Mouse (Mus musculus) urinary bladder, adult 18-20 months (tissue): ENCODE measurements around the gene Mxd3.

Source experiments
- DNase-seq, 2 experiments: peaks; one replicate each; pipeline ENCODE4 v3.0.0; 2022; ENCODE audit warnings: low spot score in 2 of 2, mixed read lengths in 2 of 2

Gene Mxd3

GRCm38 (mm10) chr13:55329683-55330566 is at the start of gene Mxd3:
Gene Mxd3, minus strand, starts transcription at chr13:55329823.
- peak; percentile 55 to 85 for DNase-seq

DNA sequence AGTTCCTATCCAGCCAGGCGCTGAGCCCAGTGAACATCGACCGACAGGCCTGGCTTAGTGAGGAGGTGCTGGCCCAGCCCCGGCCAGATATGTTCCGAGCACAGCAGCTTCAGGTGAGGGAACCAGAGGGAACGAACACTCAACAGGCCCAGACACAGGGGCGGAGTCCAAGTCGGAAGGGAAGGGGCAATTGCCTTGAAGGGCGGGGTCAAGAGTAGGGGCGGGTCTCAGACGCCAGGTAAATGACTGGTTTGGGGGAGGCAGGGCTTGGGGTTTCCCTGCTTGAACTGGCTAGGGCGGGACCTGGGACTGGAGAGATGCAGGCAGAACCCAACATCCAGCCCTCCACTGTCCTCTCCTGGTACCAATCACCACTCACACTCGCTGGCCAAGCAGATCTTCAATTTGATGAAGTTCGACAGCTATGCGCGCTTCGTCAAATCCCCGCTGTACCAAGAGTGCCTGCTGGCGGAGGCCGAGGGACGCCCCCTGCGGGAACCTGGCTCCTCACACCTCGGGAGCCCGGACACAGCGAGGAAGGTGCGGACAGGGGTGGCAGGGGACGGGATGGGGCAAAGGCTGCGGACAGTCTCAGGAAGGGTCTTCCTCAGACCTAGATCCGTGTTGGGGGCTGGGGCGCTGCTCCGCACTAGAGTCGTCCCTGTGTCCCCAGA is 49.4 kb upstream of the Mxd3 start:
- no peak for DNase-seq

- no peak for DNase-seq
Measured at GRCm38 (mm10) chr13:55375877-55376276, 46.3 kb upstream of the Mxd3 start.

DNA sequence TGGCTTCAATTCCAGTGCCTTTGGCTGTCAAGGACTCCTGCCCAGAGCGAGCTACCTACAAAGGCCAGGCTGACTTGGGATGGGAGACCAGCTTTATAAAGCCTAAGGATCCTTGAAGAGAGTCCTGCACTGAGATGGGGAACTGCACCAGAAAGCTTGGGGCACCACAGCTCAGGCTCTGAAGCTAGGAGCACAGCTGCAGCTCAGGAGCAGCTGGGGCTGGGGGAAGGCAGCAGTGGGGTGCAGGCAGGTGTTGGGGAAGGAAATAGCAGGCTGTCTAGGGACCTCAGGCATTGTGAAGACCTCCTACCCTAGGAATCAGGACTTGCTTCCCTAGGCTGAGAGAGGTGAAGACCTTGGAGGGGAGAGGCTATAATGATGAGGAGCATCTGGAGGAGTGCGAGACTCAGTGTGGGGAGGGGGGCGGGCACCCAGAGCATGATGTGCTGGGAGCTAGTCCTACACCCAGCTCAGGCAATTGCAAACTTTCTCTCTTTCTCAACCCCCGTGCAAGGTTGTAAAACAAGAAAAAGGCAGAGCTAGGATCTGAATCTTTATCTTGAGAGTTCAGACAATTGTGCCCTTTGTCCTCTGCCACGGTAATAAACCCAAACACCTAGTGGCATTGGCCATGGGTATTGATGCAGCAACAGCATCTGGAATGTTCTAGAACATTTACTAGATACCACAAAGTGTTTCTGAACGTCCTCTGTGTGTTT is 44.7 kb upstream of the Mxd3 start:
- no peak for DNase-seq

GRCm38 (mm10) chr13:55371740-55372139 is 42.1 kb upstream of the Mxd3 start:
- no peak for DNase-seq

- no peak for DNase-seq
Measured at GRCm38 (mm10) chr13:55371007-55371681, 41.5 kb upstream of the Mxd3 start.

DNA sequence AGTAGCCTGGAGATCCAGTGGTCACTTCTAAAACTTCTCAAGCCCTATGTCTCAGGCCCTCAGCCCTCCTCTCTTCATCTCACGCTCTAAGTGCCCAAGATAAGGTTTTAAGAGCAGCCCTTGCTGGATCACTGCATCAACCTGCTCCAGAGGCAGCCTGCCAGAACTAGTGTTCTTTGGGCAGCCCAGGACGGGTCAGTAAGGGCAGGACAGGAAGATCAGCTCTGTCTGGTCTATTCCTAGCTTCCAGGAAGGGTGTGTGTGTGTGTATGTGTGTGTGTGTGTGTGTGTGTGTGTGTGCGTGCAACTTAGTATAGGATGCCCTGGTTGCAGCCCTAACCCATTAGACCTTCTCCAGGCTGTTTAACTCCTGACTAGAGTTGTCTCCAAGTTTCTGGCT is 40.6 kb upstream of the Mxd3 start:
- no peak for DNase-seq

DNA sequence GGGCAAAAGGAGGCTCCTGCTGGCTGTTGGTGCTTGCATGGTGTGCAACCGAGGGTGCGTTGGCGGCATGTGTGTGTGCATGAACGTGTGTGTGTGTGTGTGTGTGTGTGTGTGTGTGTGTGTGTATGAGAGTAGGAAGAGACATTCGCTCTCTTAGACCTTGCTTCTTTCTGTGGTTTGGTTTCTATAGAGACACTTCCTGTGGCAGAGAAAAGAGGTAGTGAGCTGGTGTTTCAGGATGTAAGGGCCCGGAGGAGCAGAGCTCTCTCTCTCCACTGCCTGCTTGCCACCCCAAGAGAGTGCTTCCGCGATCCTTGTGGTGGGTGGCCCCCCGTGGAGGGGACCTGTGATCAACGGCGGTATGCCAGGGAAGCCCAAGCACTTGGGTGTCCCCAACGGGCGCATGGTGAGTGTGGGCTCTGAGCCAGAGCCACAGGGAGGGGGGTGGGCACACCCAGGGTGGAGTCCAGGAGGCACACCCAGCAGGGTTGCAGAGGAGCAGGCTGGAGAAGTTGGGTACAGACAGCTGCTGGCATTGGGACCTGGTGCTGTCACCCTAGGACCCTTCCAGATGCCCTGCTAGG is 40.0 kb upstream of the Mxd3 start, which contains the start of gene Rgs14:
TSS of gene Rgs14 (plus strand) at position 202 of the 584 bp plus-strand sequence.
- no peak for DNase-seq

GRCm38 (mm10) chr13:55368401-55368800 is 38.8 kb upstream of the Mxd3 start:
- no peak for DNase-seq

DNA sequence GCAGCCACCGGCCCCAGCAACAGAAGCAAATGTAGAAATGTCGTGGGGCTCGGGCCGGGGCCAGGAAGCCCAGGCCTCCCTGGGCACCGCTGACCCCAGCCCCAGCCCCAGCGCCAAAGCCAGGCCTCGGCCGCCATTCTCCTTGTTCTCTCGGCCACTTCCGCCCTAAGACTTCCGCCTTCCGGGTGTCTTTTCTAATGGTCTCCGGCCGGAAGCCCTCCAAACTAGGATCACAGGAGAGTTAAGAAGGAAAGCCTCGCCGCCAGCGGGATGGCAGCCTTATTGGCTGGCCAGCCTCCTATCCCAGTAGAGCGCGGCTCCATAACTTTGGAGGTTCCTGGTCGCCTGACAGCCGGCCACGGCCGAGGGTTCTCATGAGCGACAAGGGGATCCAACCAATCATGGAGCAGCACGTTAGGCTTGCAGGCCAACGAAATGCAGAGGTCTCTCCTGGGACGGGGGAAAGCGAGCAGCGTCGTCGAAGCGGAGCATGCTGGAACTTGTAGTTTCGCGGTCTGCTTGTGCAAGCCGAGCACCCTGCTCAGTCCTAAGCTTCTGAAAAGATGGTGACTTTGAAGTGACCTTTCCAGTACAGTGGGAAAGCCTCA is 32.9 kb upstream of the Mxd3 start, which contains the start of gene Lman2:
TSS of gene Lman2 (minus strand) at position 331 of the 608 bp plus-strand sequence.
- peak; percentile 90 to 97 for DNase-seq

GRCm38 (mm10) chr13:55361974-55362452 is 32.4 kb upstream of the Mxd3 start:
- no peak for DNase-seq

DNA sequence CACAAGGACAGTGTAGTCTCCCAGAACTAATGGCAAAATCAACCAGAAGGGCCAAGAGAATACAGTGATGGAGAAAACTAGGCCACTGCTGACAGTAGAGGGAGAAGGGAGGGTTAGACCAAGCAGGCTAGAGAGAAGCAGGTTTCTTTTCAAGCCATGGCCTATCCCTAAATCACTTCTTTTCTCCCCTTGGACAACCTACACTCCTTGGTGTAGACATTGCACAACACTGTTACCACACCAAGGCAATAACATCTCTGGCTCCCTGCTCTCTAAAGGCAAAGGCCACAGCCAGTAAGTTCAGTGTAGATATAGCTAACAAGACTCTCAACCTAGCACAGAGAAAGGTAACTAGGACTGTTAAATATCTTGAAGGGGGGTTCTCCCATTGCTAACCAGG is 31.5 kb upstream of the Mxd3 start:
- no peak for DNase-seq

DNA sequence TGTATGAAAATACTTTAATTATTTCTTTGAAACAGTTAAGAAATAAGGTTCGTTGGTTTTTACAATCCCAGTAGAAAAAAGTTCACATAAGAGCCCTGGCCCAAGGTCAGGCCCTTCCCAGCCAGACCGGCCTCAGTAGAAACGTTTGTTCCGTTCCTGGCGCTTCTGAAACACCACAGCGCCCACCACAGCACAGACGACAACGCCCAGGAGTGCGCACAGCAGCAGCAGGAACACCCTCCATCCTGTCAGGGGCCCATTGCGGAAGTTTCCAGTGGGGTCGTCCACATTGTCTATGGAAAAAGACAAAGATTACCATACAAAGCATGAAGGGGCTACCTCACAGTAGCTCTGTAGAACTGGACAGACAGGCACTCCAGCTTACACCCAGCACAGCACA is 17.1 kb upstream of the Mxd3 start:
- DNase-seq, result no peak

- no peak for DNase-seq
Measured at GRCm38 (mm10) chr13:55344286-55344685, 14.7 kb upstream of the Mxd3 start.

DNA sequence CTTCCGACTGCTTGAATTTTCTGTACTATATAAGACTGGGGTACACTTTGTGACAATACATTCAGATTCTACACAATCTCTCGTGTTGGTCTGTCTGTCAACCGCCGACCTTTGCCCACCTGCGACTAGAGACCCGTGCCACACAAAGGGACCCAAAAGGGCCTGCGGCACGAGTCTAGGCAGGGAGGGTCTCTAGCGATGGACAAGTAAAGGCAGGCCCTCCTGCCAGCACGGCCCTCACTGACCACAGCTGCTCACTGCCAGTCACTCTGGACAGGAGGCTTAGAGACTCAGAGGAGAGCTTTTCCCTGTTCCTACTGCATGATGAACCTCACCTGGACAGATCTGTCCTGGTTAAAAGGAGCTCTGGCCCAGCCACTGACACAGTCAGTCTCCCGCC is 12.8 kb upstream of the Mxd3 start:
- DNase-seq, result no peak

DNA sequence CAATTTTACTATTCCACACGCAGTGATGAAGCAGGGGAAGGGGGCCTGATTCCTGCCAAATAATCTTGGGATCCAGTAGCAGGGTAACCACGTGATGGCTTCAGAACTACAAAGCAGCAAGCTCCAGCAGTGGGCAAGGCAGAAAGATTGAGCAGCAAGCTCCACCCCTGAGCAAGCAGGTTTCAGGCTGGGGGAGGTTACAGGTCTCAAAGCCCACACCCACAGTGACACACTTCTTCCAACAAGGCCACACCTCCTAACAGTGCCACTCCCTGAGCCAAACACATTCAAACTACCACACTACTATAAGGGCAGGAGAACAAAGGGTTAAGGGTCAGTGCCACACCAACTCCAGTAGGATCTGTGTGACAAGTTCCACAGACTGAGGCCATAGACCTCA is 9.6 kb upstream of the Mxd3 start:
- DNase-seq, result no peak

DNA sequence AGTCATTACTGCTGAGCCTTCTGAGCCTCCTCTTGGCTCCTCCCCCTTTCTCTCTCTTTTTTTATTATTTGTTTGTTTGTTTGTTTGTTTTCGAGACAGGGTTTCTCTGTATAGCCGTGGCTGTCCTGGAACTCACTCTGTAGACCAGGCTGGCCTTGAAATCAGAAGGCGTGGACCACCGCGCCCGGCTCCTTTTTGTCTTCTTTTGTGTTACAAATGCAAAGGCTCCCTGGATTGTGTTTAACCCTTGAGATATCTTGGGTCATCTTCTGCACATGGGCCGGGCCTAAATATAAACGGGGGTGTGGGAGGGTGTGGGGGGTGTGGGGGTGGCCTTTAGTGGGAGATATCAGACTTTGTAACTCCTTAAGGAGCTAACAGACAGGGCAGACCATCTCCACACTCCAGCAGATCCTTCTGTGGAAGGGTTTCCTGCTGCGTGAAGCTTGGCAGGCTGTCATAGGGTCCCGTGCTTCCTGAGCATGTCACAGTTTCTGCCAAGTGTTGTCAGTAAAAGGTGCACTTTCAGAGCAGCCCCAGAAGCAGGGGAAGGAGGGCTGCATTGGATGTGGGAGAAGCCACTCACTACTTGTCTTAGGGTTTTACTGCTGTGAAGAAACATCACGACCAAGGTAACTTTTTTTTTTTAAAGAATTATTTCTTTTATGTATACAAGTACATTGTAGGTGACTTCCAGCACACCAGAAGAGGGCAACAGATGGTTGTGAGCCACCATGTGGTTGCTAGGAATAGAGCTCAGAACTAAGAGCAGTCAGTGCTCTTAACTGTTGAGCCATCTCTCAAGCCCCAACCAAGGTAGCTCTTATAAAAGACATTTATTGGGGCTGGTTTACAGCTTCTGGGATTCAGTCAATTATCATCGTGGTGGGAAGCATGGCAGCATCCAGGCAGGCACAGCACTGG is 8.8 kb upstream of the Mxd3 start:
- no peak for DNase-seq

DNA sequence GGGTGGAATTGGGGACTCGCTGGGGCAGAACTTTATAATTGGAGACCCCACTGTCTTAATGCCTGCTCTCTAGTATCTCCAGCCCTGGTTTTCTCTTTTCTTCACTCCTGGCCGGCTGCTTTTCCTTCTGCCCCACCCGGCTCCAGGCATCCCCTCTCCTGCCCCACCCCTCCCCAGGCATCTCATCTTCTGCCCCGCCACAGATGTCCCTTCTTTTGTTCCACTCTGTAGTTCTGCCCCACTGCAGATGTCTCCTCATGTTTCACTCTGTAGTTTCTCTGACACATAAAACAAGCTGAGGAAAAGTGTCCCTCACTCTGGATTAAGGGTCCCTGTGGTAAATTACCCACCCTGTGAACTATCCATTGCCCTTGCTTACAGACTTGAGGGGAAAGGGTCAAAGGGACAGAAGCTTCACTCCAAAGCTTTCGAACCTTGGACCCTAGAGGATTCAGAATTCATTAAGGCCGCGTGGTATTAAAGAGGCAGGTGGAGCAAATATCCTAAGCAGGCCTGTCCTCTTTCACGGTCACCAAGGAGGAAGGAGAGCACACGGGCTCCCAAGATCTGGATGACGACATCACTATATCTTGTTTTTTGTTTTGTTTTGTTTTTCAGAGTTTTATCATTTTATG is 7.8 kb upstream of the Mxd3 start:
- DNase-seq, result no peak

DNA sequence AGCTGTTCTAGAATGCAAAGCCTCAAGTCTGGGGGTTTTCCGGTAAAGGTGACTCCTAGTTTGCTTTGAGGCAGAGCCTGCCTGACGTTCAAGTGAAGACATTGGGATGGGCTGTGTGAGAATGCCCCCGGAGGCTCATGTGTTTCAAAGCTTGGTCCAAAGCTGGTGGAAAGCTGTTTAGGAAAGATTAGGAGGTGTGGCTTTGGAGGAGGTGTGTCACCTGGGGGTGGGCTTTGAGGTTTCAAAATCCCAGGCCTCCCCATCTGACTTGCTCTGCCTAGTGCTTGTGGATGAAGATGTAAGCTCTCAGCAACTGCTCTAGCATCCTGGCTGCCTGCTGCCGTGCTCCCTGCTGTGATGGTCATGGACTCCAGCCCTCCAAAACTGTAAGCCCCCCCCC is 6.1 kb upstream of the Mxd3 start:
- DNase-seq, result no peak
